Mouse (Mus musculus) erythroid progenitor cell, adult 5-6 weeks (primary cell): ENCODE results near the gene Fam120c. TPM values are rescaled to one million over a fixed set of nuclear protein-coding genes. Genes with fewer than 3 reads are reported as not detected.
A peak's percentile ranks its signal among the peaks of the same experiment; 100 is the strongest.
"Not testable (repeated sequence)": the region's sequence is repeated elsewhere in the genome, so short reads cannot be mapped to it uniquely, and the experiment has no call there.

Source experiments
- ATAC-seq: replicated peaks from 2 replicates; pipeline ENCODE4 v1.8.0; 2016; ENCODE audit warnings: moderate number of reproducible peaks, mild to moderate bottlenecking, moderate TSS enrichment, inconsistent platforms; ENCODE audit not compliant: poor library complexity, low FRiP score, severe bottlenecking
- total RNA-seq, 2 experiments: library from RNA; stranded (forward) in 1 of 2; stranded (reverse) in 1 of 2; fragments of 150-400 nt in 1 of 2; fragments of 186-747, 209-891 nt in 1 of 2; gene quantifications; 2 replicates each; pipeline versions ENCODE4 v1.2.3 to v1.2.4; 2015 to 2017; ENCODE audit warnings: low replicate concordance in 2 of 2

The Fam120c gene
- 0.84 and 2.5 TPM in 2 replicates for total RNA-seq (2015; ENCODE audit: low replicate concordance)
- 0.77 and 1.3 TPM in 2 replicates for total RNA-seq (2017; ENCODE audit: low replicate concordance)

GRCm38 (mm10) chrX:151343761-151344500, at the start of gene Fam120c:
Gene Fam120c (plus strand): TSS chrX:151344175.
- ATAC-seq, result peak; percentile 80

GRCm38 (mm10) chrX:151298329-151298728, 45.6 kb upstream of the Fam120c start:
- no peak for ATAC-seq

GRCm38 (mm10) chrX:151313732-151314131, 30.2 kb upstream of the Fam120c start:
- no peak for ATAC-seq

GRCm38 (mm10) chrX:151333615-151334014, 10.4 kb upstream of the Fam120c start:
- no peak for ATAC-seq

GRCm38 (mm10) chrX:151337804-151338203, 6.2 kb upstream of the Fam120c start:
- ATAC-seq, result no peak

- peak; percentile 69 for ATAC-seq
These were observed 568 bp downstream of the Fam120c start for GRCm38 (mm10) chrX:151344501-151344984.

- ATAC-seq, result no peak
These were observed 1.6 kb downstream of the Fam120c start for GRCm38 (mm10) chrX:151345333-151346125.

GRCm38 (mm10) chrX:151347278-151347677, 3.3 kb downstream of the Fam120c start:
- no peak for ATAC-seq

- no peak for ATAC-seq
These were observed 5.3 kb downstream of the Fam120c start for GRCm38 (mm10) chrX:151349322-151349721.

GRCm38 (mm10) chrX:151418801-151419200, 74.8 kb downstream of the Fam120c start:
- ATAC-seq, result no peak

GRCm38 (mm10) chrX:151420791-151421190, 76.8 kb downstream of the Fam120c start:
- no peak for ATAC-seq

GRCm38 (mm10) chrX:151443637-151444036, 99.7 kb downstream of the Fam120c start:
- ATAC-seq, result no peak

- no peak for ATAC-seq
These were observed 100.2 kb downstream of the Fam120c start for GRCm38 (mm10) chrX:151444189-151444588.

- ATAC-seq, result no peak
These were observed 144.2 kb downstream of the Fam120c start for GRCm38 (mm10) chrX:151488128-151488527.

GRCm38 (mm10) chrX:151493269-151493668, 149.3 kb downstream of the Fam120c start:
- not testable (repeated sequence) for ATAC-seq

GRCm38 (mm10) chrX:151496596-151496995, 152.6 kb downstream of the Fam120c start:
- ATAC-seq, result no peak

- ATAC-seq, result no peak
These were observed 164.6 kb downstream of the Fam120c start for GRCm38 (mm10) chrX:151508536-151508935.

GRCm38 (mm10) chrX:151509906-151510305, 165.9 kb downstream of the Fam120c start:
- no peak for ATAC-seq

GRCm38 (mm10) chrX:151513066-151513465, 169.1 kb downstream of the Fam120c start:
- no peak for ATAC-seq

GRCm38 (mm10) chrX:151513694-151514093, 169.7 kb downstream of the Fam120c start:
- no peak for ATAC-seq

- ATAC-seq, result peak; percentile 50
These were observed 174.2 kb downstream of the Fam120c start for GRCm38 (mm10) chrX:151518181-151518580.
